Mouse (Mus musculus) neural tube, embryonic 11.5 days (tissue): ENCODE measurements around the gene Prmt6. TPM values are rescaled to one million over a fixed set of nuclear protein-coding genes. Genes with fewer than 3 reads are reported as not detected.
A peak's percentile ranks its signal among the peaks of the same experiment; 100 is the strongest.

Source experiments
- ATAC-seq: fragments of 200-750 bp; cut with Nextera tagmentation; 2 replicates; pipeline ENCODE4 v1.8.0; 2017; ENCODE audit warnings: moderate number of reproducible peaks, mild to moderate bottlenecking, moderate TSS enrichment, moderate library complexity; ENCODE audit not compliant: insufficient read depth, low FRiP score, low TSS enrichment
- DNase-seq: peaks from one replicate; pipeline ENCODE4 v3.0.0-alpha.2; 2015; ENCODE audit warnings: low spot score
- H3K27ac ChIP-seq: fragments of 300-500 bp; sonication (generic); 2 replicates; pipeline ENCODE4 v1.5.1; 2014; ENCODE audit warnings: low read depth, mild to moderate bottlenecking, low read length
- H3K27me3 ChIP-seq: fragments of 300-500 bp; sonication (generic); 2 replicates; pipeline ENCODE4 v1.6.1; 2014; ENCODE audit warnings: mild to moderate bottlenecking, low read length, mixed read lengths; ENCODE audit not compliant: control insufficient read depth, insufficient read depth
- H3K36me3 ChIP-seq: fragments of 300-500 bp; sonication (generic); 2 replicates; pipeline ENCODE4 v1.6.1; 2014; ENCODE audit warnings: mild to moderate bottlenecking, low read length, moderate library complexity, mixed read lengths; ENCODE audit not compliant: control insufficient read depth, insufficient read depth
- H3K4me1 ChIP-seq: fragments of 300-500 bp; sonication (generic); 2 replicates; pipeline ENCODE4 v1.6.1; 2014; ENCODE audit warnings: low read length, mixed read lengths; ENCODE audit not compliant: control insufficient read depth, insufficient read depth
- H3K4me2 ChIP-seq: fragments of 300-500 bp; sonication (generic); 2 replicates; pipeline ENCODE4 v1.6.1; 2014; ENCODE audit warnings: low read depth, mild to moderate bottlenecking, moderate library complexity
- H3K4me3 ChIP-seq: fragments of 300-500 bp; sonication (generic); 2 replicates; pipeline ENCODE4 v1.5.1; 2014; ENCODE audit warnings: low read depth, low read length
- H3K9ac ChIP-seq: fragments of 300-500 bp; sonication (generic); 2 replicates; pipeline ENCODE4 v1.6.1; 2014; ENCODE audit warnings: mild to moderate bottlenecking, low read length
- H3K9me3 ChIP-seq: fragments of 300-500 bp; sonication (generic); 2 replicates; pipeline ENCODE4 v1.6.1; 2016; ENCODE audit warnings: low read length; ENCODE audit not compliant: control insufficient read depth
- WGBS: fragments of 180-500 bp; shearing (Covaris S2); extraction: QIAGEN DNeasy Blood & Tissue Kit; methylation state at CpG from one replicate; pipeline ENCODE4 v1.1.7; 2014; 5-methylcytosine and 5-hydroxymethylcytosine counted together
- polyA plus RNA-seq: library from polyadenylated mRNA; unstranded; fragments of >200 nt; fragmentation: Nextera tagmentation; extraction: Ambion mirVana; gene quantifications from 2 replicates; pipeline ENCODE4 v1.2.1, GENCODE M21; 2014

Prmt6 gene
- polyA plus RNA-seq, result 35.6 and 36.3 TPM in 2 replicates

GRCm38 (mm10) chr3:110250839-110251700 is at the start of gene Prmt6:
Prmt6 (minus strand) TSS chr3:110250998.
- Histone ChIP-seq H3K27ac (peak within 1 kb of the TSS; percentile 91), H3K9me3 (no peaks in the 10 kb centered on the region), H3K36me3 (no peaks in the 10 kb centered on the region), H3K4me1 (peaks cover 7% of the 10 kb centered on the region), H3K4me3 (peak within 1 kb of the TSS; percentile 92), H3K9ac (peak within 1 kb of the TSS; percentile 98), H3K4me2 (peak within 1 kb of the TSS; percentile 75), H3K27me3 (no peaks in the 10 kb centered on the region)
- DNase-seq, result peak; percentile 93
- WGBS, result 19% methylated on average over 38 of the region's 38 CpGs
- ATAC-seq, result peak; percentile 92

- H3K4me2 ChIP-seq, result no peak overlapping the region
- H3K36me3 ChIP-seq, result no peaks in the 10 kb centered on the region
- no peaks in the 10 kb centered on the region for H3K9me3 ChIP-seq
- no peaks in the 10 kb centered on the region for H3K4me1 ChIP-seq
- no peaks in the 10 kb centered on the region for H3K27me3 ChIP-seq
- no peak overlapping the region for H3K4me3 ChIP-seq
- no peak overlapping the region for H3K27ac ChIP-seq
- H3K9ac ChIP-seq, result no peak overlapping the region
- WGBS, result 82% methylated on average over 8 of the region's 8 CpGs
- DNase-seq (no peak), ATAC-seq (no peak)
Measured at GRCm38 (mm10) chr3:110290485-110291045, 39.8 kb upstream of the Prmt6 start.

- no peak overlapping the region for H3K9ac ChIP-seq
- ATAC-seq, result 0 out of 2 replicates have a peak, but pooled peaks have one; percentile 41
- H3K9me3 ChIP-seq, result no peaks in the 10 kb centered on the region
- no peak overlapping the region for H3K4me3 ChIP-seq
- H3K27ac ChIP-seq, result no peak overlapping the region
- H3K4me1 ChIP-seq, result no peaks in the 10 kb centered on the region
- no peaks in the 10 kb centered on the region for H3K36me3 ChIP-seq
- H3K27me3 ChIP-seq, result no peaks in the 10 kb centered on the region
- DNase-seq, result no peak
- 84% methylated on average over 5 of the region's 5 CpGs for WGBS
- no peak overlapping the region for H3K4me2 ChIP-seq
Measured at GRCm38 (mm10) chr3:110282651-110283050, 31.9 kb upstream of the Prmt6 start.

GRCm38 (mm10) chr3:110267790-110268189 is 17.0 kb upstream of the Prmt6 start:
- ATAC-seq (no peak), DNase-seq (no peak)
- Histone ChIP-seq H3K27ac (no peak overlapping the region), H3K4me1 (no peaks in the 10 kb centered on the region), H3K27me3 (no peaks in the 10 kb centered on the region), H3K9me3 (no peaks in the 10 kb centered on the region), H3K4me2 (no peak overlapping the region), H3K9ac (no peak overlapping the region), H3K4me3 (no peak overlapping the region), H3K36me3 (no peaks in the 10 kb centered on the region)
- 68% methylated on average over 2 of the region's 2 CpGs for WGBS

- ATAC-seq (no peak), DNase-seq (no peak)
- H3K4me2 ChIP-seq, result no peak overlapping the region
- peaks cover 7% of the 10 kb centered on the region for H3K4me1 ChIP-seq
- no peak overlapping the region for H3K4me3 ChIP-seq
- no peaks in the 10 kb centered on the region for H3K36me3 ChIP-seq
- H3K27me3 ChIP-seq, result no peaks in the 10 kb centered on the region
- WGBS, result 90% methylated on average over 4 of the region's 4 CpGs
- H3K27ac ChIP-seq, result no peak overlapping the region
- H3K9ac ChIP-seq, result no peak overlapping the region
- no peaks in the 10 kb centered on the region for H3K9me3 ChIP-seq
Measured at GRCm38 (mm10) chr3:110253105-110253504, 2.3 kb upstream of the Prmt6 start.

GRCm38 (mm10) chr3:110249891-110250838 is 633 bp downstream of the Prmt6 start:
- DNase-seq (peak; percentile 78), ATAC-seq (peak; percentile 84)
- Histone ChIP-seq H3K36me3 (no peaks in the 10 kb centered on the region), H3K9ac (peak overlapping the region; percentile 98), H3K4me2 (peak overlapping the region; percentile 75), H3K27me3 (no peaks in the 10 kb centered on the region), H3K9me3 (no peaks in the 10 kb centered on the region), H3K27ac (peak overlapping the region; percentile 91), H3K4me3 (peak overlapping the region; percentile 92), H3K4me1 (peaks cover 7% of the 10 kb centered on the region)
- under 1% methylated on average over 79 of the region's 89 CpGs for WGBS

- Histone ChIP-seq H3K4me2 (no peak overlapping the region), H3K9me3 (no peaks in the 10 kb centered on the region), H3K4me3 (no peak overlapping the region), H3K36me3 (no peaks in the 10 kb centered on the region), H3K27me3 (no peaks in the 10 kb centered on the region), H3K4me1 (no peaks in the 10 kb centered on the region), H3K27ac (no peak overlapping the region), H3K9ac (no peak overlapping the region)
- ATAC-seq, result no peak
- 71% methylated on average over 1 of the region's 1 CpGs for WGBS
- DNase-seq, result no peak
Measured at GRCm38 (mm10) chr3:110236819-110237463, 13.9 kb downstream of the Prmt6 start.
